Mouse (Mus musculus) forebrain, embryonic 12.5 days (tissue): ENCODE measurements around the gene Eef1akmt2. TPM values are rescaled to one million over a fixed set of nuclear protein-coding genes. Genes with fewer than 3 reads are reported as not detected.
A peak's percentile ranks its signal among the peaks of the same experiment; 100 is the strongest.

ENCODE experiments used
- ATAC-seq: fragments of 200-750 bp; cut with Nextera tagmentation; 2 replicates; pipeline ENCODE4 v1.8.0; 2017; ENCODE audit warnings: moderate TSS enrichment; ENCODE audit not compliant: low FRiP score
- H3K27ac ChIP-seq: fragments of 300-500 bp; sonication (generic); 2 replicates; pipeline ENCODE4 v1.5.1; 2016; ENCODE audit warnings: mild to moderate bottlenecking
- H3K27me3 ChIP-seq: fragments of 300-500 bp; sonication (generic); 2 replicates; pipeline ENCODE4 v1.6.1; 2016; ENCODE audit warnings: mild to moderate bottlenecking
- H3K36me3 ChIP-seq: fragments of 300-500 bp; sonication (generic); replicated peaks from 2 replicates; pipeline ENCODE4 v1.6.1; 2016; ENCODE audit warnings: mild to moderate bottlenecking
- H3K4me1 ChIP-seq: fragments of 300-500 bp; sonication (generic); 2 replicates; pipeline ENCODE4 v1.6.1; 2016
- H3K4me2 ChIP-seq: fragments of 300-500 bp; sonication (generic); 2 replicates; pipeline ENCODE4 v1.6.1; 2016; ENCODE audit warnings: mild to moderate bottlenecking, moderate library complexity
- H3K4me3 ChIP-seq: fragments of 300-500 bp; sonication (generic); replicated peaks from 2 replicates; pipeline ENCODE4 v1.5.1; 2016; ENCODE audit warnings: mild to moderate bottlenecking
- H3K9ac ChIP-seq: fragments of 300-500 bp; sonication (generic); 2 replicates; pipeline ENCODE4 v1.6.1; 2016; ENCODE audit warnings: mild to moderate bottlenecking
- H3K9me3 ChIP-seq: fragments of 300-500 bp; sonication (generic); 2 replicates; pipeline ENCODE4 v1.6.1; 2016
- WGBS: fragments of 180-500 bp; shearing (Covaris S2); methylation state at CpG from one replicate; pipeline ENCODE4 v1.1.7; 2016; 5-methylcytosine and 5-hydroxymethylcytosine counted together
- polyA plus RNA-seq: library from polyadenylated mRNA; unstranded; fragments of >200 nt; fragmentation: Nextera tagmentation; extraction: Ambion mirVana; gene quantifications from 2 replicates; pipeline ENCODE4 v1.2.1, GENCODE M21; 2016

Gene Eef1akmt2
- polyA plus RNA-seq, 1 experiment from 2014 or later: 93.7 TPM

- no peak for ATAC-seq
- Histone ChIP-seq H3K9ac (no peak overlapping the region), H3K27ac (no peak overlapping the region), H3K4me2 (no peak overlapping the region), H3K9me3 (no peaks in the 10 kb centered on the region), H3K27me3 (no peaks in the 10 kb centered on the region), H3K4me3 (no peak overlapping the region), H3K36me3 (peaks cover 18% of the 10 kb centered on the region), H3K4me1 (no peaks in the 10 kb centered on the region)
- WGBS: 70% methylated on average over 4 of the region's 4 CpGs
Observed at GRCm38 (mm10) chr7:132888518-132889249, 36.2 kb upstream of the Eef1akmt2 start.

- 87% methylated on average over 3 of the region's 3 CpGs for WGBS
- Histone ChIP-seq H3K9ac (no peak overlapping the region), H3K4me2 (no peak overlapping the region), H3K27ac (no peak overlapping the region), H3K4me3 (no peak overlapping the region), H3K9me3 (no peaks in the 10 kb centered on the region), H3K36me3 (peaks cover 24% of the 10 kb centered on the region), H3K27me3 (no peaks in the 10 kb centered on the region), H3K4me1 (no peaks in the 10 kb centered on the region)
- no peak for ATAC-seq
Observed at GRCm38 (mm10) chr7:132888052-132888451, 35.6 kb upstream of the Eef1akmt2 start.

- no peaks in the 10 kb centered on the region for H3K9me3 ChIP-seq
- no peak overlapping the region for H3K4me2 ChIP-seq
- 0 out of 2 replicates have a peak overlapping the region, but pooled peaks have one; percentile 15 for H3K27ac ChIP-seq
- 76% methylated on average over 7 of the region's 7 CpGs for WGBS
- no peaks in the 10 kb centered on the region for H3K4me1 ChIP-seq
- no peak for ATAC-seq
- no peak overlapping the region for H3K9ac ChIP-seq
- H3K4me3 ChIP-seq: no peak overlapping the region
- H3K36me3 ChIP-seq: peaks cover 33% of the 10 kb centered on the region
- H3K27me3 ChIP-seq: no peaks in the 10 kb centered on the region
Observed at GRCm38 (mm10) chr7:132887019-132887804, 34.7 kb upstream of the Eef1akmt2 start.

- Histone ChIP-seq H3K4me3 (no peak overlapping the region), H3K4me2 (no peak overlapping the region), H3K27ac (no peak overlapping the region), H3K4me1 (no peaks in the 10 kb centered on the region), H3K9me3 (no peaks in the 10 kb centered on the region), H3K36me3 (peaks cover 63% of the 10 kb centered on the region), H3K27me3 (no peaks in the 10 kb centered on the region), H3K9ac (no peak overlapping the region)
- no peak for ATAC-seq
- 90% methylated on average over 7 of the region's 7 CpGs for WGBS
Observed at GRCm38 (mm10) chr7:132884031-132884430, 31.6 kb upstream of the Eef1akmt2 start.

GRCm38 (mm10) chr7:132882343-132882742, 29.9 kb upstream of the Eef1akmt2 start:
- Histone ChIP-seq H3K4me2 (no peak overlapping the region), H3K27me3 (no peaks in the 10 kb centered on the region), H3K27ac (no peak overlapping the region), H3K4me1 (no peaks in the 10 kb centered on the region), H3K4me3 (no peak overlapping the region), H3K9ac (no peak overlapping the region), H3K9me3 (no peaks in the 10 kb centered on the region), H3K36me3 (peaks cover 78% of the 10 kb centered on the region)
- no peak for ATAC-seq
- WGBS: 84% methylated on average over 2 of the region's 2 CpGs

DNA sequence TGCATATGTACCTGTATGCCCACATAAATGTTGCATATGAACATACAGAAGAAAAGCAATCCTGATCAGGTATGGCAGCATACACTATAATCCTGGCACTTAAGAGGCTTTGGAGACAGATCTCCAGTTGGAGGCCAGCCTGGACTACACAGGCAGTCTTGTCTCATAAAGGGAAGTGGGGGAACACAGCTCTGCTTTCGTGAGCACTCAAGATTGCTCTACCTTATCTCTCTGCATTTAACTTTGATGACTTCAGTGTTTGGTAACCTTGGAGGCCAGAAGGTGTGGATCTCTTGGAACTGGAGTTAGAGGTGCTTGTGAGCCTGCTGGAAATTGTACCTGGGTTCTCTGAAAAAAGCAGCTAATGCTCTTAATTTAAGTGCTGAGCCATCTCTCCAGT, 27.8 kb upstream of the Eef1akmt2 start:
- Histone ChIP-seq H3K9me3 (no peaks in the 10 kb centered on the region), H3K4me1 (no peaks in the 10 kb centered on the region), H3K27me3 (no peaks in the 10 kb centered on the region), H3K4me3 (no peak overlapping the region), H3K27ac (no peak overlapping the region), H3K36me3 (peaks cover 96% of the 10 kb centered on the region), H3K9ac (no peak overlapping the region), H3K4me2 (no peak overlapping the region)
- no peak for ATAC-seq
- 89% methylated on average over 1 of the region's 1 CpGs for whole genome bisulfite sequencing

- Histone ChIP-seq H3K9me3 (no peaks in the 10 kb centered on the region), H3K4me1 (no peaks in the 10 kb centered on the region), H3K9ac (no peak overlapping the region), H3K36me3 (peaks cover 88% of the 10 kb centered on the region), H3K4me2 (no peak overlapping the region), H3K27me3 (no peaks in the 10 kb centered on the region), H3K27ac (no peak overlapping the region), H3K4me3 (no peak overlapping the region)
- ATAC-seq: no peak
- WGBS: 92% methylated on average over 2 of the region's 2 CpGs
Observed at GRCm38 (mm10) chr7:132875391-132876086, 23.1 kb upstream of the Eef1akmt2 start.

GRCm38 (mm10) chr7:132873043-132873442, 20.6 kb upstream of the Eef1akmt2 start:
- Histone ChIP-seq H3K4me3 (no peak overlapping the region), H3K27me3 (no peaks in the 10 kb centered on the region), H3K4me2 (no peak overlapping the region), H3K4me1 (no peaks in the 10 kb centered on the region), H3K36me3 (peaks cover 82% of the 10 kb centered on the region), H3K27ac (no peak overlapping the region), H3K9ac (no peak overlapping the region), H3K9me3 (no peaks in the 10 kb centered on the region)
- no peak for ATAC-seq
- 95% methylated on average over 2 of the region's 2 CpGs for WGBS

GRCm38 (mm10) chr7:132866316-132866715, 13.8 kb upstream of the Eef1akmt2 start:
- Histone ChIP-seq H3K4me1 (no peaks in the 10 kb centered on the region), H3K4me2 (no peak overlapping the region), H3K27me3 (no peaks in the 10 kb centered on the region), H3K27ac (no peak overlapping the region), H3K9ac (no peak overlapping the region), H3K9me3 (no peaks in the 10 kb centered on the region), H3K36me3 (peaks cover 46% of the 10 kb centered on the region), H3K4me3 (no peak overlapping the region)
- no peak for ATAC-seq
- 95% methylated on average over 9 of the region's 9 CpGs for WGBS

DNA sequence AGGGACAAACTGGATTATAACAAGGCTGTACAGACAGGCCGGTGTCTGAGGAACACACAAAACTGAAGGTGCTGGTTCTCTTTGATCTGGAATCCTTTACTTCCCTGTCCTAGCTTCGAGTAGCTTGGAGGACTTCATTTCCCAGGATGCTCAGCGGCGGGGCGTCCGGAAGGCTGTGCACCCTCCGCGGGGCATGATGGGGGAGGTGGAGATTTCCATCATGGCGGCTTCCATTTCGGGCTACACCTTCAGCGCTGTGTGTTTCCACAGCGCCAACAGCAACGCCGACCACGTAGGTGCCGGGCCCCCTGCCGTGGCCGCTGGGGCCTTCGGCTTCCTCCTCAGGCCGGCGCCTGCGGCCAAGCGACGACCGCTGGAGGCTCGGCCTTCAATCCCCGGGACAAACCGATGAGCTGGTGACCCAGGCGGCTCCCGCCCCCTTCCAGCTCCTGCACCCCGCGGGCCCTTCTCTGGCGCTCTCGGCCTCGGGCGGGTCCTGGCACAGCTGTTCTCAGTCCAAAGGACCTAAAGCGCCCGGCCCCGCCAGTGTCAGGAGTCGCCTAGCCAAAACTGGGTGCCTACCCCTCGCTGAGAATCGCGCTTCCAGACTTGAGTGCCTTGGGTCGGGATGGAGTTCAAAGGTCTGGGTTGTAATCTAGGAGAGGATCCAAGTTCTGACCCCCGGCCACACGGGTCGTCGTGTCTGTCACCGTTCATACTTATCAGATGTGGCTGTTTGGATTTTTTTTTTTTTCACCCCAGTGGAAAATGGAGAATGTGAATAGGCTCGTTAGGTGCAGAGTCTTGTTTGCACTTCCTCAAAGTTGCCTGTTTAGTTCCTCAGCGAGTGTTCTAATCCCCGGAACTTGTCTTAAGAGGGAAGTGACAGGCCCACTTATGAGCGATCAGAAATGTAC, 6.8 kb upstream of the Eef1akmt2 start, which contains the start of gene Abraxas2:
TSS of gene Abraxas2 (plus strand) at position 184 of the 917 bp plus-strand sequence.
- ATAC-seq: peak; percentile 93
- H3K4me2 ChIP-seq: peak within 1 kb of the TSS; percentile 72
- WGBS: under 1% methylated on average over 51 of the region's 53 CpGs
- H3K9me3 ChIP-seq: no peaks in the 10 kb centered on the region
- H3K4me3 ChIP-seq: peak within 1 kb of the TSS; percentile 90
- peak within 1 kb of the TSS; percentile 81 for H3K27ac ChIP-seq
- no peaks in the 10 kb centered on the region for H3K36me3 ChIP-seq
- peak within 1 kb of the TSS; percentile 90 for H3K9ac ChIP-seq
- H3K27me3 ChIP-seq: no peaks in the 10 kb centered on the region
- H3K4me1 ChIP-seq: peaks cover 14% of the 10 kb centered on the region

GRCm38 (mm10) chr7:132858043-132858608, 5.7 kb upstream of the Eef1akmt2 start:
- no peak overlapping the region for H3K9ac ChIP-seq
- H3K27ac ChIP-seq: no peak overlapping the region
- H3K4me3 ChIP-seq: no peak overlapping the region
- H3K4me1 ChIP-seq: peaks cover 14% of the 10 kb centered on the region
- 70% methylated on average over 5 of the region's 5 CpGs for WGBS
- no peaks in the 10 kb centered on the region for H3K9me3 ChIP-seq
- H3K4me2 ChIP-seq: no peak overlapping the region
- H3K27me3 ChIP-seq: no peaks in the 10 kb centered on the region
- H3K36me3 ChIP-seq: no peaks in the 10 kb centered on the region
- no peak for ATAC-seq
